Mouse (Mus musculus): ENCODE results near the gene Anks1.

DNA sequence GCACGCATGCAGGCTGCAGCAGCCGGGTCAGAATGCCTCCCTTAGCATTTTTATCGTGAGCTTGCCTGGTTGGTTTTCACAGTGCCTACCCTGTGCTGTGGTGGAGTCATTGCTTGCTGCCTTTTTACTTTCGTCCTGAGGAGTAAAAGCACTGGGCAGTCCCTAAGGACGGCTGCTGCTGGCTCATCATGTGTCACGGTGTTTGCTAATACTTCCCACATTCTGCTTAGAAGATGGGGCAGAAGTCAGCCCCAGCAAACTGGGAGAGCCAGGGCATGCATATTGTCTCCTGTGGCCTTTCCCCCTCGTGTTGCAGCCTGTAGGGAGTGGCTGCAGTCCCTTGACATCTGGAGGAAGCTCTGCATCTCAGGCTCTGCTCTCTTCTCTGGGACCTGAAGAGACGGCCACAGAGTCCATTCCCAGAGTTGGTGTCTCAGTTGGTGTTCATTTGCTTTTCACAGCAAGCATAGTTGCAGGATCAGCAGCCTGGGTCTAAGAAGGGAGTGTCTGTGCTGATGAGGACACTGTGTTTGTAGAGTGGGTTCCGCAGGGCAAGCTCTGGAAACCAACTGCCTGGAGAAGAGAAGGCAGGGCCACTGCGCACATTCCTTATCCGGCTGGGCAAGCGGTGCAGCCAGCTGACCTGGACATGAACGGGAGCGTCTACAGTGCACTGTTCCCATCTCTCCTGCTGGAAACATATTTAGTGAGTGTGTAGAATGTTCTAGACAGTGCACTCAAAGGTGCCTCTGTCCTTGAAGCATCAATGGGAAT, 45.7 kb downstream of the Anks1 start:
- TF ChIP-seq POLR2A (IDR thresholded peaks at IDR 0.05; ENCODE audit: control insufficient read depth, low read depth, low read length) (no peak), CTCF (IDR thresholded peaks at IDR 0.05; ENCODE audit: control insufficient read depth, insufficient read depth, insufficient replicate concordance, low read depth, low read length) (no peak)
